ENCODE assay signal across 8 mouse cellular contexts in genomic region chr4:99120211-99121122, GRCm38 (mm10). TPM values are rescaled to one million over a fixed set of nuclear protein-coding genes. Genes with fewer than 3 reads are reported as not detected.
DNase-seq lines count a peak whose midpoint lies in the region; ATAC-seq and TF ChIP-seq lines count a peak whose summit lies in the region.

Dock7 (minus strand) TSS chr4:99120915.

- H3K9me3 ChIP-seq in E14TG2a.4 (ENCODE audit: low read length): peaks cover 3% of the 10 kb centered on the region
- no peaks in the 10 kb centered on the region for H3K9me3 ChIP-seq in forebrain, embryonic 11.5 days (ENCODE audit: control insufficient read depth, low read length)
- no peaks in the 10 kb centered on the region for H3K9me3 ChIP-seq in heart, embryonic 14.5 days (ENCODE audit: control insufficient read depth, low read length)
- H3K9me3 ChIP-seq in liver, embryonic 11.5 days (ENCODE audit: control insufficient read depth, low read length): no peaks in the 10 kb centered on the region
- H3K9me3 ChIP-seq in stomach, embryonic 14.5 days (ENCODE audit: control insufficient read depth, low read depth, low read length): no peaks in the 10 kb centered on the region

- peaks cover 5% of the 10 kb centered on the region for H3K4me1 ChIP-seq in E14TG2a.4 (replicated peaks; ENCODE audit: low read depth, low read length)
- H3K4me1 ChIP-seq in forebrain, embryonic 11.5 days (replicated peaks; ENCODE audit: control insufficient read depth, insufficient read depth, low read length): peaks cover 7% of the 10 kb centered on the region
- H3K4me1 ChIP-seq in heart, embryonic 14.5 days (ENCODE audit: control insufficient read depth in 2 of 2, insufficient read depth in 2 of 2, low read length in 2 of 2): peaks cover 14 to 32% of the 10 kb centered on the region in 2 experiments
- peaks cover 21% of the 10 kb centered on the region for H3K4me1 ChIP-seq in liver, embryonic 11.5 days (replicated peaks; ENCODE audit: control insufficient read depth, insufficient read depth, low read length)
- peaks cover 23% of the 10 kb centered on the region for H3K4me1 ChIP-seq in stomach, embryonic 14.5 days (ENCODE audit: control insufficient read depth, insufficient read depth, low read length)

- TF ChIP-seq POLR2A in myocyte (IDR thresholded peaks at IDR 0.05; ENCODE audit: insufficient read length, low read depth): no peak

- H3K36me3 ChIP-seq in E14TG2a.4 (ENCODE audit: insufficient read depth, low read length) (no peaks in the 10 kb centered on the region), myocyte (ENCODE audit: control insufficient read depth, insufficient read depth) (no peaks in the 10 kb centered on the region)
- no peaks in the 10 kb centered on the region for H3K36me3 ChIP-seq in forebrain, embryonic 11.5 days (ENCODE audit: control insufficient read depth, insufficient read depth, low read length)
- H3K36me3 ChIP-seq in heart, embryonic 14.5 days (ENCODE audit: control insufficient read depth, insufficient read depth, low read length): no peaks in the 10 kb centered on the region
- no peaks in the 10 kb centered on the region for H3K36me3 ChIP-seq in liver, embryonic 11.5 days (ENCODE audit: control insufficient read depth, insufficient read depth, low read length)
- no peaks in the 10 kb centered on the region for H3K36me3 ChIP-seq in stomach, embryonic 14.5 days (ENCODE audit: control insufficient read depth, insufficient read depth, low read length)

- peak within 1 kb of the TSS; percentile 72 for H3K27ac ChIP-seq in forebrain, embryonic 11.5 days (ENCODE audit: low read depth, low read length)
- H3K27ac ChIP-seq in heart, embryonic 14.5 days (replicated peaks in 1 of 2; ENCODE audit: control insufficient read depth in 1 of 2, insufficient read depth in 1 of 2, low read depth in 2 of 2, low read length in 2 of 2): peak within 1 kb of the TSS in 1 of 2 experiments; percentile 72; a peak in 2 of 4 replicates
- peak within 1 kb of the TSS; percentile 57; the same call in 1 of the 2 replicates for H3K27ac ChIP-seq in liver, embryonic 11.5 days (ENCODE audit: low read depth, low read length)
- H3K27ac ChIP-seq in stomach, embryonic 14.5 days (ENCODE audit: low read length): peak within 1 kb of the TSS; percentile 72; the same call in 1 of the 2 replicates

- DNase-seq in c-Kit-positive CD71-positive TER-119-positive erythroid progenitor cells, embryonic 14.5 days (ENCODE audit: low spot score): peak; percentile 64
- peak; percentile 96 for DNase-seq in forebrain, embryonic 11.5 days (ENCODE audit: low spot score)
- peak; percentile 94 for DNase-seq in kidney, postnatal 10 days
- peak; percentile 84 for DNase-seq in liver, embryonic 11.5 days (ENCODE audit: low spot score)

- peaks cover 25% of the 10 kb centered on the region for H3K27me3 ChIP-seq in E14TG2a.4 (ENCODE audit: insufficient read depth, low read length)
- 0 out of 2 replicates have a peak, but pooled peaks cover 2% of the 10 kb centered on the region for H3K27me3 ChIP-seq in forebrain, embryonic 11.5 days (ENCODE audit: control insufficient read depth, insufficient read depth, low read length)
- no peaks in the 10 kb centered on the region for H3K27me3 ChIP-seq in heart, embryonic 14.5 days (ENCODE audit: control insufficient read depth, insufficient read depth, low read length)
- no peaks in the 10 kb centered on the region for H3K27me3 ChIP-seq in liver, embryonic 11.5 days (replicated peaks; ENCODE audit: control insufficient read depth, insufficient read depth, low read length)
- H3K27me3 ChIP-seq in myocyte (ENCODE audit: control insufficient read depth, insufficient read depth, insufficient read length): no peaks in the 10 kb centered on the region
- no peaks in the 10 kb centered on the region for H3K27me3 ChIP-seq in stomach, embryonic 14.5 days (ENCODE audit: control insufficient read depth, insufficient read depth, low read length)

- no peak for TF ChIP-seq CTCF in E14TG2a.4 (conservative IDR thresholded peaks at IDR 0.05; ENCODE audit: low read length)

- peak within 1 kb of the TSS; percentile 92 for H3ac ChIP-seq in myocyte (ENCODE audit: control insufficient read depth, insufficient read length)

- H3K79me2 ChIP-seq in myocyte (ENCODE audit: control insufficient read depth, insufficient read depth): peaks cover 48% of the 10 kb centered on the region

- H3K4me3 ChIP-seq in E14TG2a.4 (replicated peaks; ENCODE audit: low read length) (peak within 1 kb of the TSS; percentile 86), myocyte (peak within 1 kb of the TSS; percentile 42)
- H3K4me3 ChIP-seq in forebrain, embryonic 11.5 days (ENCODE audit: low read depth, low read length): peak within 1 kb of the TSS; percentile 94
- peak within 1 kb of the TSS; percentile 88 to 97 for H3K4me3 ChIP-seq in heart, embryonic 14.5 days (ENCODE audit: control insufficient read depth in 1 of 2, insufficient read depth in 1 of 2, low read depth in 1 of 2, low read length in 2 of 2)
- peak within 1 kb of the TSS; percentile 88 for H3K4me3 ChIP-seq in liver, embryonic 11.5 days (ENCODE audit: low read depth, low read length)
- peak within 1 kb of the TSS; percentile 92 for H3K4me3 ChIP-seq in stomach, embryonic 14.5 days (ENCODE audit: low read depth, low read length)

- under 1% methylated on average over 95 of the region's 117 CpGs for WGBS in forebrain, embryonic 11.5 days
- WGBS in heart, embryonic 14.5 days: under 1% methylated on average over 98 of the region's 117 CpGs
- WGBS in liver, embryonic 11.5 days: under 1% methylated on average over 89 of the region's 117 CpGs
- WGBS in stomach, embryonic 14.5 days: under 1% methylated on average over 86 of the region's 117 CpGs

- H3K4me2 ChIP-seq in forebrain, embryonic 11.5 days (ENCODE audit: low read depth, low read length, severe bottlenecking): peak within 1 kb of the TSS; percentile 83
- H3K4me2 ChIP-seq in heart, embryonic 14.5 days (ENCODE audit: low read length): peak within 1 kb of the TSS; percentile 90
- peak within 1 kb of the TSS; percentile 93 for H3K4me2 ChIP-seq in liver, embryonic 11.5 days
- peak within 1 kb of the TSS; percentile 97 for H3K4me2 ChIP-seq in myocyte (ENCODE audit: low read depth)
- H3K4me2 ChIP-seq in stomach, embryonic 14.5 days (replicated peaks; ENCODE audit: low read depth, low read length): peak within 1 kb of the TSS; percentile 50

- H3K9ac ChIP-seq in forebrain, embryonic 11.5 days (ENCODE audit: low read length): peak within 1 kb of the TSS; percentile 99
- peak within 1 kb of the TSS; percentile 91 for H3K9ac ChIP-seq in heart, embryonic 14.5 days (ENCODE audit: low read length)
- peak within 1 kb of the TSS; percentile 94 for H3K9ac ChIP-seq in liver, embryonic 11.5 days (ENCODE audit: low read depth, low read length)
- H3K9ac ChIP-seq in stomach, embryonic 14.5 days (replicated peaks; ENCODE audit: low read depth, low read length): peak within 1 kb of the TSS; percentile 95

- ATAC-seq in forebrain, embryonic 11.5 days (replicated peaks; ENCODE audit: low FRiP score): peak; percentile 97
- ATAC-seq in heart, embryonic 14.5 days (ENCODE audit: insufficient number of reproducible peaks, insufficient read depth, low FRiP score, low read depth): peak; percentile 95
- ATAC-seq in liver, embryonic 11.5 days (replicated peaks; ENCODE audit: low FRiP score): peak; percentile 91
- peak; percentile 93 for ATAC-seq in stomach, embryonic 14.5 days (ENCODE audit: insufficient number of reproducible peaks, insufficient read depth, low FRiP score, low read depth)

TF ChIP-seq in myocyte, 11 proteins besides CTCF, POLR2A, EP300 and RAD21:
- peak in 1 of 3 experiments; percentile 1 for TF ChIP-seq MYOG (IDR thresholded peaks at IDR 0.05; ENCODE audit: control insufficient read depth in 1 of 3, insufficient read depth in 1 of 3, insufficient read length in 2 of 3, low read depth in 2 of 3)
- peak in 1 of 3 experiments; percentile 22 for TF ChIP-seq MYOD1 (IDR thresholded peaks at IDR 0.05; ENCODE audit: control insufficient read depth in 1 of 3, insufficient read length in 2 of 3, low read depth in 2 of 3)
- no peak for TF ChIP-seq REST (IDR thresholded peaks at IDR 0.05; ENCODE audit: insufficient read depth, insufficient read length)
- peak; percentile 32 for TF ChIP-seq E2F4 (IDR thresholded peaks at IDR 0.05; ENCODE audit: insufficient read depth)

RNA-seq across cellular contexts. Expression of gene Dock7, which starts in this region (rescaled TPM):
- 102 and 108 TPM in 2 replicates for polyA plus RNA-seq in forebrain, embryonic 11.5 days (2014; fragmentation: Nextera tagmentation; extraction: Ambion mirVana)
- polyA plus RNA-seq in heart, embryonic 14.5 days (2014; fragmentation: Nextera tagmentation; extraction: Ambion mirVana): 33.4 and 34.4 TPM in 2 replicates
- polyA plus RNA-seq in liver, embryonic 11.5 days (2014; fragmentation: Nextera tagmentation; extraction: Ambion mirVana): 39.0 and 39.9 TPM in 2 replicates
- 24.7 TPM for polyA plus RNA-seq in myocyte (2012; fragmentation: generic; extraction: Trizol)
- 75.7 and 84.5 TPM in 2 replicates for polyA plus RNA-seq in stomach, embryonic 14.5 days (2014; fragmentation: Nextera tagmentation; extraction: Ambion mirVana)

Comparison
In these comparisons a context has a peak if more than half of its experiments do, and no peak if none do; other contexts are left out.
1. H3K4me3 ChIP-seq: peak in every context shown above with its lines; median percentile 94 in forebrain, embryonic 11.5 days; 92 in heart, embryonic 14.5 days; 92 in stomach, embryonic 14.5 days; 88 in liver, embryonic 11.5 days; 86 in E14TG2a.4; 42 in myocyte.